Mouse (Mus musculus) limb, embryonic 15.5 days (tissue): ENCODE measurements around the gene Fam129c. TPM values are rescaled to one million over a fixed set of nuclear protein-coding genes. Genes with fewer than 3 reads are reported as not detected.

Experiments used
- ATAC-seq: fragments of 200-750 bp; cut with Nextera tagmentation; 2 replicates; pipeline ENCODE4 v1.8.0; 2017; ENCODE audit warnings: low read depth, moderate TSS enrichment; ENCODE audit not compliant: insufficient number of reproducible peaks, low FRiP score, low TSS enrichment
- H3K27ac ChIP-seq: fragments of 300-500 bp; sonication (generic); 2 replicates; pipeline ENCODE4 v1.5.1; 2015; ENCODE audit warnings: moderate library complexity, mild to moderate bottlenecking, inconsistent platforms
- H3K27me3 ChIP-seq: fragments of 300-500 bp; sonication (generic); 2 replicates; pipeline ENCODE4 v1.6.1; 2015; ENCODE audit warnings: inconsistent platforms
- H3K36me3 ChIP-seq: fragments of 300-500 bp; sonication (generic); 2 replicates; pipeline ENCODE4 v1.6.1; 2015; ENCODE audit warnings: inconsistent platforms
- H3K4me1 ChIP-seq: fragments of 300-500 bp; sonication (generic); 2 replicates; pipeline ENCODE4 v1.6.1; 2015; ENCODE audit warnings: inconsistent platforms
- H3K4me2 ChIP-seq: fragments of 300-500 bp; sonication (generic); 2 replicates; pipeline ENCODE4 v1.6.1; 2015; ENCODE audit warnings: mild to moderate bottlenecking, inconsistent platforms
- H3K4me3 ChIP-seq: fragments of 300-500 bp; sonication (generic); 2 replicates; pipeline ENCODE4 v1.5.1; 2015; ENCODE audit warnings: mild to moderate bottlenecking, inconsistent platforms
- H3K9ac ChIP-seq: fragments of 300-500 bp; sonication (generic); 2 replicates; pipeline ENCODE4 v1.6.1; 2015; ENCODE audit warnings: inconsistent platforms
- H3K9me3 ChIP-seq: fragments of 300-500 bp; sonication (generic); 2 replicates; pipeline ENCODE4 v1.6.1; 2016; ENCODE audit warnings: inconsistent platforms
- WGBS: fragments of 180-500 bp; shearing (Covaris S2); methylation state at CpG from one replicate; pipeline ENCODE4 v1.1.7; 2015; 5-methylcytosine and 5-hydroxymethylcytosine counted together
- polyA plus RNA-seq: library from polyadenylated mRNA; unstranded; fragments of >200 nt; fragmentation: Nextera tagmentation; extraction: Ambion mirVana; gene quantifications from 2 replicates; pipeline ENCODE4 v1.2.1, GENCODE M21; 2015

Gene Fam129c
- polyA plus RNA-seq, 1 experiment from 2014 or later, result 5.0 TPM

DNA sequence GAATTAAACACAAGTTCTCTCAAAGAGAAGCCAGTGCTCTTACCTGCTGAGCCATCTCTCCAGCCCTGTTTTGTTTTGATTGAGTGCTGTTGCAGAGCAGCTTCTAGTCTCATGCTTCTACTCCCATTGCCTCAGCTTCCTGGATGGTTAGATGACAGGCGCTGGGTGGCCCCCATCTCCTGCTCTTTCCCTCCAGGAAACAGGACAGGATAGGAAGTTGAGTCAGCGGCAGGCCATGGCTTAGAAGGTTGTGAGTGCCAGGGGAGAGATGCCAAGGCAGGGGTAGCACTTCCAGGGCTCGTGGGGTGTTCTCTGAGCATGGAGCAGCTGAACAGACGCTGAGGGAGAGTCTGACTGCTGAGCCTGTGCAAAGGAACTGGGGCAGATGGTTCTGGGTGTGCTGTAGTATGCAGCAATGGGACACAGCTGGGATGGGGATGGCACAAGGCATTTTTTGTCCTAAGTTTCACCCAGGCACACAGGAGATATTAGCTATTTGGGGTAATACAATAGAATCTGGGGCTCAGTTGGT, 19.5 kb upstream of the Fam129c start:
- no peak for ATAC-seq
- H3K9me3 ChIP-seq, result no peaks in the 10 kb centered on the region
- WGBS, result 68% methylated on average over 4 of the region's 4 CpGs
- peaks cover 5% of the 10 kb centered on the region for H3K4me1 ChIP-seq
- H3K9ac ChIP-seq, result no peak overlapping the region
- peaks cover 20% of the 10 kb centered on the region for H3K36me3 ChIP-seq
- H3K4me3 ChIP-seq, result no peak overlapping the region
- H3K27me3 ChIP-seq, result no peaks in the 10 kb centered on the region
- no peak overlapping the region for H3K27ac ChIP-seq
- H3K4me2 ChIP-seq, result no peak overlapping the region

DNA sequence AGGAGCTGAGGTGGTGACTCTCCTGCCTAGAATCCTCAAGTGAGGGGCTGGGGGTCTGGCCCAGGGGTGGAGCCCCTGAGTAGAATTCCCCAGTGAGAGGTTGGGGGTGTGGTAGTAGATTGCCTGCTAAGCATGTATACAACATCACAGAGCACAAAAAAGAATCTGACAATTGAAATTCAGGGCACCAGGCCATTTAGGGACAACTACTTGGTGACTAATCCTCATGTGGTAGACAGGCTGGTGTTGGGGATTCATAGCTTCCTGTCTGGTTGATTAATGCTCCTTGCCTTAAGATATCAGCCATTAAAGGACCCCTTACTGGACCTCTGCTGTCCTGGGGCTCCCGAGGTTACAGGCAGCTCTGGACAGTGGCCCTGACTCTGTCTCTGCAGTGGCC, 18.4 kb upstream of the Fam129c start:
- no peaks in the 10 kb centered on the region for H3K27me3 ChIP-seq
- H3K9me3 ChIP-seq, result no peaks in the 10 kb centered on the region
- no peak overlapping the region for H3K9ac ChIP-seq
- no peak for ATAC-seq
- H3K4me1 ChIP-seq, result no peaks in the 10 kb centered on the region
- no peak overlapping the region for H3K4me3 ChIP-seq
- peaks cover 24% of the 10 kb centered on the region for H3K36me3 ChIP-seq
- 72% methylated on average over 1 of the region's 1 CpGs for WGBS
- no peak overlapping the region for H3K4me2 ChIP-seq
- H3K27ac ChIP-seq, result no peak overlapping the region

DNA sequence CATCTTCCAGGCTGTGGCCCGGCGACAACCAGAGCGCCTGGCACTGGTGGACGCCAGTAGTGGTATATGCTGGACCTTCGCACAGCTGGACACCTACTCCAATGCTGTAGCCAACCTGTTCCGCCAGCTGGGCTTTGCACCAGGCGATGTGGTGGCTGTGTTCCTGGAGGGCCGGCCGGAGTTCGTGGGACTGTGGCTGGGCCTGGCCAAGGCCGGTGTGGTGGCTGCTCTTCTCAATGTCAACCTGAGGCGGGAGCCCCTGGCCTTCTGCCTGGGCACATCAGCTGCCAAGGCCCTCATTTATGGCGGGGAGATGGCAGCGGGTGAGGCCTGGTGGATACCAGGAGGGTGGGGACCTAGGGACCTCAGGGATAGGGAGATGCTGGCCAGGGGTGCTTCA, 18.0 kb upstream of the Fam129c start:
- 82% methylated on average over 14 of the region's 14 CpGs for WGBS
- no peak for ATAC-seq
- Histone ChIP-seq H3K9ac (no peak overlapping the region), H3K9me3 (no peaks in the 10 kb centered on the region), H3K27me3 (no peaks in the 10 kb centered on the region), H3K4me1 (no peaks in the 10 kb centered on the region), H3K4me3 (no peak overlapping the region), H3K36me3 (peaks cover 28% of the 10 kb centered on the region), H3K4me2 (no peak overlapping the region), H3K27ac (no peak overlapping the region)

DNA sequence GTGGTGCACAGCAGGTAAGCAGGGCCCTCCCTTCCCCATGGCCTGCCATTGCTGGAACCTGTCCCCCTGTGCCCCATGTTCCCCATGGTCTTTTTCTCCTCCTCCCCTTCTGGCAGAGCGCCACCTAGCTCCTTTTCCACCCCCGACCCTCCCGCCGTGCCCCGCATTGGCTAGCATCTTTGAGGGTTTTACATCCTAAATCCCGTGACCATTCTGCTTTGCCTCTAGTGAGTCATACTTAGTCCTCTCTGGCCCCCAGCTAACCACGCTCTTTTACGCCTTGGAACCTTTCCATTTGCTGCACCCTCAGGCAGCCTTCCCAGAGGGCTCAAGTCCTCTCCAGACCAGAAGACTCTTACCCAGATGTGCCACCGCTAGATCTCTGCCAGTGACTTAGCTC, 17.2 kb upstream of the Fam129c start:
- H3K27ac ChIP-seq, result no peak overlapping the region
- no peak overlapping the region for H3K4me2 ChIP-seq
- no peak overlapping the region for H3K9ac ChIP-seq
- no peaks in the 10 kb centered on the region for H3K27me3 ChIP-seq
- no peak for ATAC-seq
- peaks cover 36% of the 10 kb centered on the region for H3K36me3 ChIP-seq
- no peaks in the 10 kb centered on the region for H3K9me3 ChIP-seq
- 44% methylated on average over 9 of the region's 9 CpGs for WGBS
- H3K4me3 ChIP-seq, result no peak overlapping the region
- H3K4me1 ChIP-seq, result no peaks in the 10 kb centered on the region

DNA sequence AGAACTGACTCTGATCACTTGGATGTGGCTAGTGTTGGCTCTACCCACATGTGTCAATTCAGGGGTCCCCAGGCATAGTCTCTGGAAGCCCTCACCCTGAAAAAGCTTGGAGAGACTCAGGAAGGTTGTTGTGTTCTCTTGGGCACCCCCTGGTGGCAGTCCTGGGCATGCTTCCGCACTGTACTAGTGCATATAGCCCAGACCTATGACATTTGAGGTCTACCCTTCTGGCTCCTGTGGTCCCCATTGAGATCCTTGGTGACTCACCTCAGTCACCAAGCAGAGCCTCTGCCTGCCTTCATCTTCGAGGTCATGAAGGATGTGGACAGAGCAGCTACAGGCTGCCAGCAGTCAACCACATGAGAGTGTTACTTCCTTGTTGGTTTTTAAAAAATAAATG, 10.6 kb upstream of the Fam129c start:
- 75% methylated on average over 2 of the region's 2 CpGs for WGBS
- Histone ChIP-seq H3K4me2 (no peak overlapping the region), H3K27me3 (no peaks in the 10 kb centered on the region), H3K9ac (no peak overlapping the region), H3K27ac (no peak overlapping the region), H3K36me3 (peaks cover 32% of the 10 kb centered on the region), H3K4me3 (no peak overlapping the region), H3K9me3 (no peaks in the 10 kb centered on the region), H3K4me1 (peaks cover 13% of the 10 kb centered on the region)
- no peak for ATAC-seq

DNA sequence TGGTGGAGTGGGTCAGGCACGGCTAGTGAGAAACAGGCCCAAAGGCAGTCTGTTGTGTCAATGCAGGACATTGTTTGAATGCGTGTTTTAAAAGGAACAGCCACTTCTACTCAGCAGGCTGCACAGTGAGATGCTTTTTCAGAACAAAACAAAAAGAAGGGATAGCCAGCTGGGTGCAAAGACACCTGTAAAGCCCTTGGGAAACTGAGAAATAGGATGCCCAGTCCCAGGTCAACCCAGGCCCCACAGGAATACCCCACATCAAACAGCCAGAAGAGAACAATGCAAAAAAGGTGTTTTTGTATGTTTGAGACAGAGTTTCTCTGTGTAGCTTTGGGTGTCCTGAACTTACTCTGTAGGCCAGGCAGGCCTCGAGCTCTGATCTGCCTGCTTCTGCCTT, 8.7 kb upstream of the Fam129c start:
- 71% methylated on average over 3 of the region's 3 CpGs for WGBS
- H3K4me3 ChIP-seq, result no peak overlapping the region

DNA sequence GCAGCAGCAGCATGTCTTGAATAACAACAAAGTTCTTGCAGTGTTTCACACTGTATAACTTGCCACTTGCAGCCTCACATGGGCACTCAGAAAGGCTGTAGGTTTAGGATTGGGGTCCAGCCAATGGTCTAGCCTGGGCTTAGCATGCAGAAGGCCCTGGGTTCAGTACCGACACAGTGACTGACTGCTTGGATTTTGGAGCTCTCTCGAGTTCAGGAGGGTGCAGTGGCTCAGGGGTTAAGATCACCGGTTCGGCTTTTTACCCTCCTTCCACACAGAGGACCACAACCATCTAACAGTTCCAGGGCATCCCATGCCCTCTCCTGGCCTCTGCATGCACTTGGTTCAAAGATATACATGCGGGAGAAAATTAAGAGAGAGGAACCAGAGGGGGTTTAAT, 6.4 kb upstream of the Fam129c start:
- Histone ChIP-seq H3K27ac (no peak overlapping the region; the same call in 1 of the 2 replicates), H3K4me3 (peak overlapping the region; percentile 94), H3K4me1 (peaks cover 34% of the 10 kb centered on the region), H3K4me2 (peak overlapping the region; percentile 92), H3K36me3 (peaks cover 22% of the 10 kb centered on the region), H3K9ac (peak overlapping the region; percentile 95), H3K9me3 (no peaks in the 10 kb centered on the region), H3K27me3 (no peaks in the 10 kb centered on the region)
- 25% methylated on average over 5 of the region's 5 CpGs for WGBS
- no peak for ATAC-seq

More for the DNA sequence above, 8.7 kb upstream of the Fam129c start:
- Histone ChIP-seq H3K27me3 (no peaks in the 10 kb centered on the region), H3K9ac (no peak overlapping the region), H3K9me3 (no peaks in the 10 kb centered on the region), H3K36me3 (peaks cover 31% of the 10 kb centered on the region), H3K4me2 (no peak overlapping the region), H3K27ac (no peak overlapping the region), H3K4me1 (peaks cover 27% of the 10 kb centered on the region)
- no peak for ATAC-seq

DNA sequence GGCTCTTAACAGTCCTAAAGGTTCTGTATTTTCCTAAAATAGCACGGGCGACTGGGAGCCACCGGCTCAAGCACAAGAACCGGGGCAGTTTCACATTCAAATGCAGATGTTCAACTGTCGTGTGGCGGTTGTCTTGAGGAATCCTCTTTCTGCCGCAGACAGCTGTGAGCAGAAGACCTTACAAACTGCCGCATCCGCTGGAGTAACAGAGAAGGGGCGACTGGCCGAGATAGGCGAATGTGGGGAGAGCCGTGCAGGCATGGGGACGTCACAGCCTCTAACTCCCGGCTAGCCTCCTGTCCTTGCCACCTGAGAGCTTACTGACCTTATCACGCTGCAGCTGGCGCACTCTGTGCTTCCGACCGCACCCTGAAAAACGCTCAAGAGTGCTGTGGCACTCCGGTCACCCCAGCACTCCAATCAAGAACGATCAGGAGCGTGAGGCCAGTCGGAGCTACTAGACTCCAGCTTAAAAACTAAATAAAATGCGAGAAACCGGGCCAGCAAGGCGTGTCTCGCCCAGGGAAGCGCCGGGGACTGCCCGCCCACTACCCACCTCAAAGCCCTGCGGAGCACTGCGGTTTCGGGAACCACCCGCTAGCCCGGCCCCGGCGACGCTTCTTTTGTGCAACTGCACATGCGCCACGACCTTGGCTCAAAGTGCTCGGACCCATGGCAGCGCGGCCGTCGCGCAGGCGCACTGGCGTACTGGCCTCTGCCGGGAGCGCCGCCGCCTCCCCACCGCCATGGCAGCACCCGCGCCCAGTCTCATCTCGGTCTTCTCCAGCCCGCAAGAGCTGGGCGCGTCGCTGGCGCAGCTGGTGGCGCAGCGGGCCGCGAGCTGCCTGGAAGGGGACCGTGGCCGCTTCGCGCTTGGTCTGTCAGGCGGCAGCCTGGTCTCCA, 5.7 kb upstream of the Fam129c start, which contains the start of gene Pgls:
TSS of gene Pgls (plus strand) at position 706 of the 903 bp plus-strand sequence.
- WGBS, result under 1% methylated on average over 71 of the region's 71 CpGs
- peak within 1 kb of the TSS; percentile 92 for H3K4me2 ChIP-seq
- H3K27ac ChIP-seq, result peak within 1 kb of the TSS; percentile 98
- peak within 1 kb of the TSS; percentile 95 for H3K9ac ChIP-seq
- peak; percentile 87 for ATAC-seq
- H3K27me3 ChIP-seq, result no peaks in the 10 kb centered on the region
- H3K4me1 ChIP-seq, result peaks cover 41% of the 10 kb centered on the region
- peak within 1 kb of the TSS; percentile 94 for H3K4me3 ChIP-seq
- peaks cover 18% of the 10 kb centered on the region for H3K36me3 ChIP-seq
- H3K9me3 ChIP-seq, result no peaks in the 10 kb centered on the region

DNA sequence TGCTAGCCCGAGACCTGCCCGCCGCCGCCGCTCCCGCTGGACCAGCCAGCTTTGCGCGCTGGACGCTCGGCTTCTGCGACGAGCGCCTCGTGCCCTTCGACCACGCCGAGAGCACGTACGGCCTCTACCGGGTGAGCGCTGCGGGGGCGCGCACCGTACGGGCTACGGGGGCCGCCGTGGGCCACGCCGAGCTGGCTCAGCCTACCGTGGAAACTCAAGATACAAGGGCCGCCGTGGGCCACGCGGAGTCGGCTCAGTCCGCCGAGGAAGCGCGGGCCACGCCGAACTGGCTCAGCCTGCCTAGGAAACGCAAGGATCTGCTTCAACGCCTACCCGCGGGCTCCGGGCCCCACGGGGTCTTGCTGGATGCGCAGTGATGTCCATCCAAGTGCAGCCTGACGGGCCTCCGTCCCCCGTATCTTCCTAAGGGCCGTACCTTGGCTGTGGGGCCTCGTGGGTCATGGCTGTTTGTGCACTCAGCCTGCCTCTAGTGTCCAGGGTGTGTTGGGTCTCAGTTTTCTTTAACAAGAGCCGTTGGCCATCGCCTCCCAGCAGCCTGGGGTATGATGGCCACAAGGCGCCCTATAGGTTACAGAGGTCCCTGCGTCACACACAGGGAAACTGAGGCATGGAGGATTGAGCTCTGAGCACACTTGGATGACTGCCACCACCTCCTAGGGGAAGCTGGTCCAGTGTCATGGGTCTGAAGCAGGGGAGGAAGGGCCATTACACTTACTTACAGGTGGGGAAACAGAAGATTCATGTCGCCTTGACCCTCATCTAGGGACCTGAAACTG, 4.9 kb upstream of the Fam129c start:
- Histone ChIP-seq H3K4me3 (peak overlapping the region; percentile 94), H3K9ac (peak overlapping the region; percentile 95), H3K4me1 (peaks cover 44% of the 10 kb centered on the region), H3K4me2 (peak overlapping the region; percentile 92), H3K27me3 (no peaks in the 10 kb centered on the region), H3K9me3 (no peaks in the 10 kb centered on the region), H3K36me3 (peaks cover 14% of the 10 kb centered on the region), H3K27ac (peak overlapping the region; percentile 98)
- WGBS, result 3% methylated on average over 60 of the region's 60 CpGs
- peak; percentile 62 for ATAC-seq

DNA sequence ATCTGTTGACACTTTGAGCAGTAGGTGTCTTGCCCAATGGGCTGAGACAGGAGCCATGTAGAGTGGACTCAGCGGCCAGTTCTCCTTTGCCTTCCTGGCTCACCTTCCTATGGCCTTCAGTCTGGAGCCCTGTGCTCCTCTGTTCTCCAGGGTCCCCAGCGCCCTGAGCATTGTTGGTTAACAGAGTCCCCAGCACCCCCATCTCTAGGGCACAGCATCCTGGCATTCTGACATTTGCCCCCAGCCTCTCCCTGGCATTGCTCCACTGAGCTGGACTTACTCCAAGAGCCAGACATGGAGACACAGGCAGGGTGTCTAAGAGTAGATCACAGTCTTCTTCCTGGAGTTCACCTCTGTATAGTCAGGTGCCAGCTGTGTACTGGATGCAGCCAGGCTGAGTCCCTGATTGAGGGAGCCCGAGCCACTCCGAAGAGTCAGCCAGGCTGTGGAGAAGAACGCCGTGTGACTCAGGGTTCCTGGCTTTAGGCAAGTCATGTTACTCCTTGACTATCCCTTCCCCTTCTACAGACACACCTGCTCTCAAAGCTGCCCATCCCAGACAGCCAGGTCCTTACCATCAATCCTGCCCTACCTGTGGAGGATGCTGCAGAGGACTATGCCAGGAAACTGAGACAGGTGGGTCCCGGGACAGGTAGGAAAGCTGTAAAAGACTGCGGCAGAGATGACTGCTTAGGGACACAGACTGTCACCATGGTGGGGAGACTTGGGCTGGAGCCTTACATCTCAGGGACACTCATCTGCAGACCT, 3.7 kb upstream of the Fam129c start:
- 92% methylated on average over 8 of the region's 8 CpGs for WGBS
- Histone ChIP-seq H3K9me3 (no peaks in the 10 kb centered on the region), H3K9ac (no peak overlapping the region), H3K4me1 (peaks cover 44% of the 10 kb centered on the region), H3K27me3 (no peaks in the 10 kb centered on the region), H3K36me3 (peaks cover 14% of the 10 kb centered on the region), H3K4me3 (0 out of 2 replicates have a peak overlapping the region, but pooled peaks have one; percentile 1), H3K27ac (no peak overlapping the region), H3K4me2 (no peak overlapping the region; the same call in 1 of the 2 replicates)
- no peak for ATAC-seq

DNA sequence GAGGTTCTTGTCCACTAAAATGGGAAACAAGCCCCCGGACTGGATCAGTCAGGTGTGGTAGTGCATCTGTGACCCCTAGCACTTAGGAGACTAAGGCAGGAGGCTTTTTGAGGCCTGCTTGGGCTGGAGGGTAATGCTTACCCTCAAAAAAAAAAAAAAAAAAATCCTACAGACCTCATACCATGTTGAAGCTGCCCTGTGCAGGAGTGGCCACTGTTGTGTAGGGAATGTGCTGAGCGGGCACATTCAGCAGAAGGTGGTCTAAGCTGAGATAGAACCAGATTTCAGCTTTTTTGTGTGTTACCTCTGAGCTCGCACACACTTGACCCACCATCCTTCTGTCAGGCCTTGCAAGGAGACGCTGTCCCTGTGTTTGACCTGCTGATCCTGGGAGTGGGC, 3.1 kb upstream of the Fam129c start:
- peaks cover 14% of the 10 kb centered on the region for H3K36me3 ChIP-seq
- H3K27ac ChIP-seq, result no peak overlapping the region
- H3K9me3 ChIP-seq, result no peaks in the 10 kb centered on the region
- no peak overlapping the region for H3K4me3 ChIP-seq
- no peak overlapping the region for H3K4me2 ChIP-seq
- no peak for ATAC-seq
- H3K27me3 ChIP-seq, result no peaks in the 10 kb centered on the region
- no peak overlapping the region for H3K9ac ChIP-seq
- 94% methylated on average over 4 of the region's 4 CpGs for WGBS
- peaks cover 44% of the 10 kb centered on the region for H3K4me1 ChIP-seq
